Mouse (Mus musculus) G1E (cell line): Measurements from ENCODE around the gene Alas2.

Source experiments
- CTCF ChIP-seq: IDR thresholded peaks from 2 replicates; pipeline ENCODE4 v1.5.1; 2012; ENCODE audit warnings: low read depth, low read length, inconsistent platforms, mixed read lengths
- GATA1 ChIP-seq: IDR thresholded peaks from 2 replicates; pipeline ENCODE4 v1.6.1; 2012; ENCODE audit warnings: borderline replicate concordance, low read length, inconsistent platforms, mixed read lengths
- GATA2 ChIP-seq: IDR thresholded peaks from 2 replicates; pipeline ENCODE4 v1.6.1; 2012; ENCODE audit warnings: low read depth, low read length, inconsistent platforms, borderline replicate concordance
- POLR2AphosphoS5 ChIP-seq: IDR thresholded peaks from 2 replicates; pipeline ENCODE4 v1.6.1; 2012; ENCODE audit warnings: low read depth, low read length, inconsistent platforms; ENCODE audit not compliant: insufficient replicate concordance
- TAL1 ChIP-seq: conservative IDR thresholded peaks from 2 replicates; pipeline ENCODE4 v1.6.1; 2012; ENCODE audit warnings: low read depth, low read length, inconsistent platforms, mixed read lengths

GRCm38 (mm10) chrX:150516015-150516414 is 31.2 kb upstream of the Alas2 start:
- TF ChIP-seq CTCF: no peak
- TF ChIP-seq TAL1: no peak
- TF ChIP-seq GATA2: no peak
- no peak for TF ChIP-seq GATA1
- TF ChIP-seq POLR2AphosphoS5: no peak
